Mouse (Mus musculus) frontal cortex, postnatal 14 days (tissue): ENCODE data around the gene Dhx40.

ENCODE experiments used
- DNase-seq, 2 experiments: peaks; one replicate each; pipeline ENCODE4 v3.0.0; 2022; ENCODE audit warnings: low spot score in 2 of 2

Dhx40 gene

DNA sequence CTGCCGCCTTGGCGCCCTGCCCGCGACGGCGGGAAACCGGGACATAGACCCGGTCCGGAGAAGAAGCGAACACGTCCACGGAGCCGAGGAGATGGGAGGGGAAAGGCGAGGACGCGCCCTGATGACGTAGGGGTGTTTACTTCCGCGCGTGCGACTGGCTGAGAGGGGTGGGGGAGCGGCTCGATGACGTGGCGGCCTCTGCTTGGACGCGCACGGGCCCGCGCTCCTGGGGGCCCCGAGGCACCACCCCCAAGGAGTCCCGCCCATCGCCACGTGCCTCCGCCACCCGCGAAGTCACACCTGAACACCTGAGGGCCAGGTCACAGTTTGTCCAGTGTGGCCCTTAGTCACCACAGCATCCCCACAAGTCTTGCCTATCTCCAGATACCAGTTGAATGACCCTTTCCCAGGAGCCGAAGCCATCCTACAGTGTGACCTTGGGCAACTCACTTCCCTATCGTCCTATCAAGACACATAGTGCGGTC, at the start of gene Dhx40:
TSS of gene Dhx40 (minus strand) at position 242 of the 485 bp plus-strand sequence.
- DNase-seq: peak; percentile 84 to 90

DNA sequence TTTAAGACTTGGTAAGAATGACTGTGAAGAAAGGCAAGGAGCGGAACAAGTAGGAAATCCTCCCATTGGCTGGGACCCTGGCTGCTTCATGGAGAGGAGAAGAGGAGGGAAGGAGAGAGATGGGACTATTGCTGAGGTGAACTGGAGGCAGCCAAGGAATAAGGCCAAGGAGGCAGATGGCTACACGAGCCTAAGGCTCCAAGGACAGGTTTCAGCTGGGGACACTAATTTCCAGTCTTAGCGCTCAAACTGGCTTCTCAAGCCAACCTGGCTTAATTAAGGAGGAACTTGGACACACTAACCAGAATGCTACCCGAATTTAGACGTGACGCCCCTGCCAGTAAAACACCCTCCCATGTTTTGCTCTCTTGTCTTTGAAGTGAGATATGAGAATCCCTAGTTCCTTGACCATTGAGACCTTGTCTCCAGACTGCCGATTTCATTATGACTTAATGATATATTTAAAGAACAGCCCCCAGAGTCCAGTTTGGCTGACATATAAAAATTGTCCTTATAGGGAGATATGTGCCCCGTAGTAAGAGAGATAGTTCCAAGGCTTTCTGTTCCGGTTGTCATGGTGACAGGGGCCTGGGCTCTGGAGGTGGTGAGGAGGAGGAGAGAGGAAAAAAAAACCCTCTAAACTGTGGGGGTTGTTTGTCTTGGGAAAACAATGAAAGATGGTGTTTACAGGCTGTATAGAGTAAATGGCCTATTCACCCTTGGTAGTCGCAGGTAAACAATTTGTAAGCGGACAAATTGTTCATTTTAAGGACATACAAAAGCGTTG, 48.3 kb upstream of the Dhx40 start:
- DNase-seq: no peak

DNA sequence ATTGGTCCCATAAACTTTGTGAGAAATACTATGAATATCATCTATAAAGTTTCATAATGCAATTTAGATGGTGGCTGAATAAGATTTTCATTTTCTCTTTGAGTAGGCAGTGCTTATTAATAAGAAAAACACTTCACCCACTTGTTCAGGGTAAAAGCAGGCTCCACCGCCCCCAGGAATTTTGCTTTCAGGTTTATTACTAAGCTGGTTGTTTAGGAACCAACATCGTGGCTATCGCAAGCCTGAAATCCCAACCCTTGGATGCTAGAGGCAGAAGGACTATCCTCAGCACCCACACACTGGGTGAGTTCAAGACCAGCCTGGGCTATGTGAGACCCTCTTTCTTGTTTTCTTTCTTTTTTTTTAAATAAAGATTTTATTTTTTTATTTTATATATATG, 45.5 kb upstream of the Dhx40 start:
- no peak for DNase-seq

DNA sequence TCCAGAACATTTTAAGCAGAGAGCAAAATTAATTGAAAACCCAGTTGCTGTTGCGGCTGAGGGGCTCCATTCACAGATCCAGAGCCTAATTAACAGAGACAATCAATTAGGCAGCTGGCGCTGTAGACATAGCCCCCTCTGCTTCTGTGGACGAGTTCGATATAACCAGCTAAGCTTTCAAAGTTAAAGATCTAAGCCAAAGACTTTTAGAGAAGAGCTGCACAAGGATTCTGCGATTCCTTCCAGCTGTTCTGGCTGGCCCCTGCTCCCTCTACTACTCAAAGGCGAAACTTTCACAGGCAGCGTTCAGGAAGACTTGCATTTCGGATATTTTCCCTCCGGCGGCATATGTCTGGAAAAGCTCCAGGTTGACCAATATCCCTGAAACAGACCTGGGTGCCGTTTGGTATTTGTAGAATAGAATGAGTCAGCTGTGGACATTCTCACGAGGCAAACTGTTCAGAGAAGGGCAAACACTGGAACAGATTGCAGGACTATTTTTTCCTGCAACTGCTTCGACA, 45.0 kb upstream of the Dhx40 start:
- DNase-seq: no peak

DNA sequence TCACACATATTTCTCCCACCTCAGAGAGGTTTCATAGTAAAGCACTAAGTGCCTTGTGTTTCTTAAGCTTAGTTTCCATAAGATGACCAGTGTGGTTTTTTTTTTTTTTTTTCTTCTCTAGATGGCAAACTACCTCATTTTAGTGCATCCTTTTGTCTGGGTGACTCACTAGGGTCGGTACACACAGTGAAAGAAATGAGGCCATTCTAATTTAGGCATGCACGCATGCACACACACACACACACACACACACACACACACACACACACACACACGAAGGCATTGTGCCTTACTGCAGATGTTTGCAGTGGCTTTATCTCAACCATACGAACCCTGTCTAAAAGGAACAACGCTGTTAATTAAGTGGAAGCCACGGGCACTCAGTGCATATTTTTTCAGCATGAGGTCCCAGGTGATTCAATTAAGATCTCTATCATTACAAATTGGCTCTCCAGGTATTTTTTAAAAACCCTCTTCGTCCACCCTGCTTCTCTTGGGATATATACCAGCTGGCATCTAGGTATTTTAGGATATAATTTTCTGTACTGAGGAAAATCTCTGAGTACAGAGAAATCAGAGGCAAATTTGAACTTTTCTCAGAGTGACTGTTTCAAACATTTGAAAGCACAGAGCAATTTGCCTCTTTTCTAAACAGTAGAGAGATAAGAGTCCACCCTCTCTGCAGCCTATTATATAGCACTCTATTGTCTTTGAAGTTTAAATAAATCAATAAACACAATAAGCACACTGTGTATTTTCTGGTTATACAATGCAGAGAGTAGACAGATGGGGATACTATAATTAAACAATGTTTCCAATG, 44.4 kb upstream of the Dhx40 start:
- no peak for DNase-seq

DNA sequence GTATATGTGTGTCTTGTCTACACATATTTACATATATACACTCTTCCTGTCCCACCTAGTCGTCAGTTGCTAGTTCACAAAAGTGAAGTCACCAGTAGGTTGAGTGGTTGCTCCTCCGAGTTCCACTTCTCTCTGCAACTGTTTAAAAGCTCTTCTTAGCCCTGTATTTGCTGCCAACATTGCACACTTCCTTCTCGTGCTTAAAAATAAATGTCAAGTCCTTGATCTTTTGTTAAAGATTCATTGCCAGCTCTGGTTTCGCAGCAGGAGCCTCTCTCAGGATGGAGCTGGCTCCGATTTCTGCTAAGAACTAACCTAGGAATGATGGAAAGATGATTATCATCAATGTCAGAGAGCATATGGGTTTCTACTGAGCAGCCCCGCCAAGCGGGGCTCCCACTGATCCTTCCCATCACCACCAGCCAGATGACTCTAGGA, 43.7 kb upstream of the Dhx40 start:
- no peak for DNase-seq

DNA sequence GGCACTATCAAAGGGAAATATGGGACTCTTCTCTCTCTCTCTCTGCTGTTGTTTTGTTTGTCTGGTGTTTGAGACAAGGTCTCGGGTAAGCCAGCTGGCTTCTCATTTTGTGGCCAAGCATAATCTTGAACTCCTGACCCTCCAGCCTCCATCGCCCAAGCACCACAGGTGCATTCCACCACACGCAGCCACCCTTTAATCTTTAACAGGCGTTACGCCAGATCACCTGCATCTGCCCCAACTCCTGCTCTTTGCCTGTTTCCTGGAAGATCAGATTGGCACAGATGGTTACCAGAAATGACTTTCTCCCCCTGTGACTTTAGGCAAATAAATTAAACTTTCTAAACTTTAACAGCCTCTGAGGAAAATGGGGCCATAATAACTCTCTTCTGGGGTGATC, 36.3 kb upstream of the Dhx40 start:
- no peak for DNase-seq

DNA sequence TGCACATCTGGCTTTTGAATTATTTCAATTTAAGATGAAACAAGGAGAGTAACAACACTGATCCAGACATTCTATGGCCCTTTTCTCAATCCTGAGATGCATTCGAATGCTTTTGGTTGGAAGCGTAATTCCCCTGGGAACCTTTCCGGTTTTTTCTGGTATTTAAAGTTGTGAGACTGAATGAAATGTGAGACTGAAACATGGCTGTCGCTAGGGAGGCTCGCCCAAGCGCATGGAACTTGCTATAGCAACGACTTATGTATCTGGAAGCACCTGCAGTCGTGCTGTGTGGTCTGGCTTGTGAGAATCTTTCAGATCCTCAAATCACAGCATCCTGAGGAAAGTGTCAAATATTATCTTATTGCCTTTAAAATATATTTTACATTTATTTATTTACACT, 33.7 kb upstream of the Dhx40 start:
- DNase-seq: no peak

DNA sequence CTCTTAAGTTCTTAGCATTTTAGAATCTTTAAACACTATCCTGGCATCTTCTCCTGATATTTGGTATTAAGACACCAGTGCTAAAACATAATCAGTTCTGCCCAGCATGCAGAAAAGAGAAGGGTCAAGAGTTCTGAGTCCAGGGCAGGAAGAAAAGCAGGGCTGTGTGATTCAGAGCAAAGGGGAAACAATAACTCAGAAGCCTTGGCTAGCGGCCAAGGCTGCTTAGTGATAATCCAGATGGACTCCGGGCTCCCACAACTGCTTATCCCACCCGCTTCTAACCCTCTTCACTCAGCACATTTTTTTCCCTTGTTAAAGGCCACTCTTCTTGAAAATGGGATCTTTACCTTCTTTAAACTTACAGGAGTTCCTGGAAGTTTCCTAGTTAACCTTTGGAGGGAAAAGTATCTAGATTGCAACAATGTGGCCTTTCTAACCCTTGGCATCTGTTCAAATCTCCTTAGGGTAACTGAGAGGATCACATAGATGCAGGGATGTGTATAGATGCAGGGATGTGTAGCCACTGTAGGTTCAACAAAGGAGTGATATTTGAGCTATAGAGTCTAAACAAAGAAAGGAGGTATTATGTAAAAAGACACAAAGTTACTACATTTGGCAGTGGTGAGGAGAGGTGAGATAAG, 33.1 kb upstream of the Dhx40 start:
- no peak for DNase-seq

DNA sequence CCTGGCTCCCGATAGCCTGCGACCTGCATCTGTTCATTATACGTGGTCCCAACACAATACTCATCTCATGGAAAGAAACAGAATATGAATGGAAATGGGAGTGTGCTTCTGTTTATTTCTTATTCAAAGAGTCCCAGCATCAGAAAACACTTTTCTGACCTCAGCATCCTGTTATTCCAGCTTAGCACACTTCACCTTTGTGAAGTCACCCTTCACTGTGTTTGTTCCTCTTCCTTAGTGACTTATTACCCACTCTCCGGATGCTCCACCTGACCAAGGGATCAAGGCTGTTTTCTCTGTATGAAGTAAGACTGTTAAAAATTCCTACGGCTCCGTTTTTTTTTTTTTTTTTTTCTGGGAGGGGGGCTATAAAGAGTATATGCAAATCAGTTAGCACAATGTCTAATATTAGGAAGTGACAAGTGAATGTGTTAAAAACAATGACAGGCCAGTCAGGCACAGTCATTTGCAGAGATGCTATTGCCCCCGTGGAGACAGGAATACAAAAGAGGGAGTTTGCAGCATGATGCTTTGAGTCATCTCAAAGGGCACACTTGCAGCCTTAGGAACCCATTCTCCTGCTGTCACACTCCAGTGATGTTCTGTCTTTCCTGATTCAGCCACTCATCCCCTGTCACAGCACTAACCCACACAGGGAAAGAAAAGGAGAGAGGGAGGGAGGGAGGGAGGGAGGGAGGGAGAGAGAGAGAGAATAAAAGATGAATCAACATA, 32.3 kb upstream of the Dhx40 start:
- DNase-seq: no peak

DNA sequence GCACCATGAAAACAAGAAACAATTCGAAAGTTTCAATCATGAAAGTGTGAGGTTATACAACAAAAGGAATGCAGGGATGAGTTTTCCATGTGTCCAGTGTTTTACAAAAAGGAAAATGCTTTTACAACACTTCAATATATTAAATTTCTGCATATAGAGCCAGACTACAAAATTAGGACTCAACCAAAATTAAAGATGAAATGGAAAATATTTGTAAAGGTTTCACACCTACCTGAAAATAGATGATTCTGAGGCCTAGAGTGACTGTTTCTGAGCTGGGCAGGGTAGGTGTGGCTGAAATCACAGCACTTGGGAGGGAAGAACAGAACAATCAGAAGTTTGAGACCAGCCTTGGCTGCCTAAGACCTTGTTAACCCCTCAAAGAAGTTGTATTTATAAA, 31.2 kb upstream of the Dhx40 start:
- DNase-seq: no peak

DNA sequence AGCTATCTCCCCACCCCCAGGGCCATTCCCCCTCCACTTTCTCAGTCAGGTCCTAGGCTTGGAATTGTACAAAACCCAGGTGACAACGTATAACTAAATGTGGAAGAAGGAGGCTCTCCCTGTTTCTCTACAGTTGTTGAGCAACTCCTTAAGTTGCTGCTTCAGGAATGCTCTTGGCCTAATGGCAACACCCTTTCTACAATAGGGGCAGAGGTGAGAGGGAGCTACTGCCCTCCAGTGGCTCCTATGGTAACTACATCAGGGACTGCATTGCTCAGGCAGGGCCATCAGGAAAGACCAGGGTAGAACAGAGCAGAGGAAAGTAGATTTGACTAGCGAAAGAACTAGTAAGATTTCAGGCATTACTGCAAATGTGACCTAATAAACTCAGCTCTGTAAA, 28.8 kb upstream of the Dhx40 start:
- DNase-seq: peak in 1 of 2 experiments; percentile 23

DNA sequence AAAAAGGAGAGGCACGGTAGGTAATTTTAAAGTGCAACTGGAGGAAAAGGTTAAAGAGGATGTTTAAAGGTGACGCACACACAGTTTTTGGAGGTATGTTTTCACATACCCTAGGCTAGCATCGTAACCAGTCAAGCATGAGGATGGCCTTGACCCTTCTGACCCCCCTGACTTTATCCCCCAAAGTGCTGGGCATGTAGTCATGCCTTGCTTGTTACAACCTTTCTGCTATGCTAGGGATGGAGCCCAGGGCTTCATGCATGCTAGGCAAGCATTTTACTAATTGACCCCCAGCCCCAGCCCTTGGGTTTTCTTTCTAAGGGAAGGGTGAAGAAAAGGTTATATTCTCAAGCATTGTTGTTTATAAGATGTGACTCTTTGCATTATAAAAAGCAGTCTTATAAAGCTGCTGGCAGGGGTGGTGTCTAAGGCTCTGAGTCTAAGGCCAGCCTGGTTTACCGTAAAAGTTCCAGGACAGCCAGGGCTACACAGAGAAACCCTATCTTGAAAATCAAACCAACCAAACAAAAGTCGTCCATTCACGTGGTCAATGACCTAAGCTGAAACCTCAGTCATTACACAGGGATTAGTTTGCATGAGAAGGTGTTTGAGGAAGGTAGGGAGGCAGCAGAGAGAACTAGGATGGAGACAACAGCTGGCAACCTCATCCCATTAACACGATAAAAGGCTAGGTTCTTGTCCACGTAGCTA, 27.2 kb upstream of the Dhx40 start:
- no peak for DNase-seq

DNA sequence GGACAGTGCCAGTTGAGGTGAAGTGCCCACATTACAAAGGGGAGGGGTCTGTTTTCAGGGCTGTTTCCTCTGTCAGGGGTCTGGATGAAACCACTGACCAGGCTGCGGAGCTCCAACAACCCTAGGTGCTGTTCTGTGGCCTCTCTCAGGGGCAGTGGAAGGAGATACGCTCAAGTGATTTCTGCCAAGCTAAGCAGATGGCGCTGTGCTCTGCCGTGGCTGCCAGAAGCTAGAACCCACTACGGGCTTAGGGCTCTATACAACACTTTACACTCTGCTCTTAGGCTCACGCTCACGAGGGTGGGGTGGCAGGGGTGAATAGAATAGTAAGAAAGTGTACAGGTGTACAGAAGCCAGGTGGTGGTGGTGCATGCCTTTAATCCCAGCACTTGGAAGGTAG, 26.5 kb upstream of the Dhx40 start:
- no peak for DNase-seq

DNA sequence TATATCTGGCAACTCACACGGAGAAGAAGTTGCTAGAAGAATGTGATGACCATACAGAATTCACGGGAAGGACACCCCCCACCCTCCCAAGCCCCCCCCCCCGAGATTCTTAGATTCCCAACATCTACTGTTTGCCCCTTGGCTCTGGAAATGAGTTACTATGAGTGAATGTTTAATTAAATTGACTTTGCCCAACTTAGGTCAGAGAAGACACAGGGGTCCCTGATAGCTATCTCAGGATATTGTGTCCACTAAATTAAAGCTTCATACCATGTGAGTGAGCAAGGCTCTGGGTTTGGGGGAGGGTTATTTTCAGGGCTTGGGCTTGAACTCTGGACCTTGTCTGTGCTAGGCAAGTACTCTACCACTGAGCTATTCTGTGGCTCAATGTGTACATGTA, 25.6 kb upstream of the Dhx40 start:
- no peak for DNase-seq

DNA sequence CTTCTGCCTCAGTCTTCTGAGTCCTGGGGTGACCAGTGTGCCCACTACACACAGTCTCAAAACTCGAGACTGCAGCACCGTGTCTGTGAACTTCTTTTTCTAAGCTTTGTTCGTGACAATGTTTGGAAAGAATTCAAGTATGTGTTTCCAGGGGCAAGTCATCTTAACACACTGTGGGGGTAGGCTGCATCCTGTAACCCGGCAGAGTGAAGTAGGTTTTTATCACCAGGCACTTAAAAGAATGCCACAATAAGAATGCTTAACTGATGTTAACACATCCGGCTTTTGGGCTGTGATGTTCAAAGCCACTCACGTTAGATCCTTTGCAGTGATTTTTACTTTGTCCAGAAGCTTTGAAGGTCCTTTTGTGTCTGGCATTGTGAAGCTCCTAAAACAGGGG, 20.9 kb upstream of the Dhx40 start:
- DNase-seq: no peak

DNA sequence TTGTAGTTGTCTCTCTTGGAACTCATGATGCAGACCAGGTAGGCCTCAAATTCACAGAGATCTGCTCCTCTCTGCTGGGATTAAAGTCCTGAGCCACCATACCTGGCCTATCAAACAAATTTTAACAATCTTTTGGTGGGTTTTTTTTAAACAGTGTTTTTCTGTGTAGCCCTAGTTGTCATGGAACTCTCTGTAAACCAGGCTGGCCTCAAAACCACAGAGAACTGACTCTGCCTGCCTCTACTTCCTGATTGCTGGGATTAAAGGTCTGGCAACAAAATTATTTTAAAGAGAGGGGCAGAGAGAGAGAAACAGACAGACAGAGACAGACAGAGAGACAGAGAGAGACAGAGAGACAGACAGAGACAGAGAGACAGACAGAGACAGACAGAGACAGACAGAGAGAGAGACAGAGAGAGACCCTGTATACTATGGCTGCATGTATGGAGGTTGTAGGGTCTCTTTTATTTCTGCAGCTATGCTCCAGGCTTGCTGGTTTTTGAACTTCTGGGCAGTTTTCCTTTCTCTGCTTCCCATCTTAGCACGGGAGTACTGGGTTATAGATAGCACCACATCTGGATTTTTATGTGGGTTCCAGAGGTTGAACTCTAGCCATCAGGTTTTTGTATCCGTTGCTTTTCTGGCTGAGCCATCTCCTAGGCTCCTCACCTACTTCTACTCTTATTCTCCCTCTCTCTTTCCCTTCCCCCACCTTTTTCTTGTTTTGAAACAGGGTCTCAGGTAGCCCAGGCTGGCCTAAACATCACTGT, 20.1 kb upstream of the Dhx40 start:
- no peak for DNase-seq

DNA sequence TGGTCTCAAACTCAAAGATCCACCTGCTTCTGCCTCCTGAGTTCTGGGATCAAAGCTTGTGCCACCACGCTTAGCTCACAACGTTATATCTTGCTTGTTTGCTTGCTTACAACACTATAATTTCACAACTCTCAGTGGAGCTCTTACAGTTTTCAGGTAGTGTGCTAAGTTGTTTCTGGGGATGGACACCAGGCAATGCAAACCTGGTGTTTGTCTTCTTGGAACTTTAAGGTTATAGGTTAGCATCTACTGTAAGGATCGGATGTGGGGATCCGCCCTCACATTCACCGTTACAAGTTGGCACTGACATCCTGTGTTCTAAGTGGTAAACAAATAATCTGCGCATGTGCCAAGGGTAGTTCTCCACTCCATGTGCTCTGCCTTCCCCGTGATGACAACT, 16.9 kb upstream of the Dhx40 start:
- no peak for DNase-seq

DNA sequence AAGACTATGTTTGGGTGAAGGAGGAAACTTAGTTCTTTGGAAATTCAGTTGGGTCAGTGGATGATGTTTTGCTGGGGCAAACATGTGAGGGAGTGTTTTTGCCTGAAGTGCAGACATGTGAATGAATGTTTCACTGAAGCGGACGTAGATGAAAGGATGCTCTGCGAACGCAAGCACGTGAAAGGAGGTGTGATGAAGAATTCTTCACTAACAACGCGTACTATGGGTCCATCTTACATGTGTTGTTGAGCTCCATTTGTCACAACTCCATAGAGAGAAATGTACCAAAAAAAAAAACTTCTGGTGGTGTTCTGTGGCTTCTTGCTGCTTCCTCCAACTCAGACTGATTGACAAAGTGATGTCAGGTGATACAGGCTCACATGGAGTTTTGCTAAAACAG, 15.0 kb upstream of the Dhx40 start:
- DNase-seq: no peak

DNA sequence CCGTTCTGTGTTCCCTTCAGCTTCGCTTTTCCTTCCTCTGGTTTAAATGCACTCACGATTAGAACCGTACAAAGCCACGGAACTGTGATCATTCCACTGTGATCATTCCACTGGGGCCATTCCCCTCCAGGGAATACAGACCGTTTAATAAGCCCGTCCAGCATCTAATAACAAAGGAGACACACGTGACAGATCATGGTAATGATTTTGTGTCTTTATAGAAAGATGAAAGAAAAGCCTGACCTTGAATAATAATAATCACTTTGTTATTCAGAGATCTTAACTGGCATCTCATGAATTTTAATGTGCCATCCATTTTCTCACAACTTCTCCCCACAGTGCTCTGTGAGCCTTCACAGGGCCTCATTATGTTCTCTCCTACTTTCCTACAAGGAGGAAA, 12.0 kb upstream of the Dhx40 start:
- no peak for DNase-seq
